Mouse (Mus musculus) ES-Bruce4 (cell line): ENCODE results near the gene Gm42715.

Source experiments
- CTCF ChIP-seq: IDR thresholded peaks from one replicate; pipeline ENCODE4 v1.8.1; 2011; ENCODE audit warnings: low read depth, low read length
- POLR2A ChIP-seq: IDR thresholded peaks from one replicate; pipeline ENCODE4 v1.8.1; 2011; ENCODE audit warnings: low read length; ENCODE audit not compliant: insufficient read depth

DNA sequence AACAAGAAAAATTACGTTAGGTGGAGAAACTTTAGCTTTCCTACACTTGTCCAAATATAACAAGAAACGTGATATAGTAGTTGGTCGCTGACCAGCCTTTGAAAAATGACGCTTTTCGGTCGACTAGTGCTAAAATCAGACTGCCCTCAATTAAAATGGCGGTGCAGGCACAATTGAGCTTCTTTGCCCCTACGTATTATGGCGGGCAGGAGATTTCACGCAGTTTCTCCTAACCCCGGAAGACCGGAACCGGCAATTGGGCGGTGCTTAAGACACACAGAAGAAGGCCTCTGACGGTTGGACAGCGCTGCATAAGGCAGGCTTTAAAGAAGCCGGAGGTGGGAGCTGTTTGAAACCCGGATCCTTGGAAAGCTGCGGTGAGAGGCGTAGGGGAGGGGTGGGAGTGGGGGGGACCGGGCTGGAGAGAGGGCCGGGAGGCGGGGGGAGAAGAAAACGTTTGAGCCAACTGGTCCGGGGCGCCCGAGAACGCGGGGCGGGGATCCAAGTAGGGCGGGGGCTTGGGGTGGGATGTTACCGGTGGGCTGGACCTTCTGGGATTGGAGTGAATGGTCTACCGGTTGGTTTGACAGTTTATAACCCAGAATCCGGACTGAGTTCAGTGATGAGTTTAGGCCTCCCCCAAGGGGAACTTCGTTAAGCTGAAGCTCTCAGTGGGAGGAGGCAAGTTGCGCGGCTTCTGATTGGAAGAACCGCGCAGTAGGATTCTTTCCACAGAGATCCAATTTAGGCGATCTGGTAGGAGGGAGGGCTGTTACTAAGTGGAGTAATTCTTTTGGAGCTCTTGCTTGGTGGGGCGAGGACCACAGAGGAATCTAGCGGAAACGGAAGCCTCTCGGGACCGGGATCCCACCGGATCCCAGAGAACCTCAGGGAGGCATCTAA is 48.4 kb upstream of the Gm42715 start:
- TF ChIP-seq POLR2A (no peak), CTCF (no peak)
